Mouse (Mus musculus): Measurements from ENCODE around the gene Duxf3. TPM values are rescaled to one million over a fixed set of nuclear protein-coding genes. Genes with fewer than 3 reads are reported as not detected.
"Not testable (repeated sequence)": the region's sequence is repeated elsewhere in the genome, so short reads cannot be mapped to it uniquely, and the experiment has no call there.

Gene Duxf3
- polyA plus RNA-seq, 1 experiment from 2014 or later: not detected

DNA sequence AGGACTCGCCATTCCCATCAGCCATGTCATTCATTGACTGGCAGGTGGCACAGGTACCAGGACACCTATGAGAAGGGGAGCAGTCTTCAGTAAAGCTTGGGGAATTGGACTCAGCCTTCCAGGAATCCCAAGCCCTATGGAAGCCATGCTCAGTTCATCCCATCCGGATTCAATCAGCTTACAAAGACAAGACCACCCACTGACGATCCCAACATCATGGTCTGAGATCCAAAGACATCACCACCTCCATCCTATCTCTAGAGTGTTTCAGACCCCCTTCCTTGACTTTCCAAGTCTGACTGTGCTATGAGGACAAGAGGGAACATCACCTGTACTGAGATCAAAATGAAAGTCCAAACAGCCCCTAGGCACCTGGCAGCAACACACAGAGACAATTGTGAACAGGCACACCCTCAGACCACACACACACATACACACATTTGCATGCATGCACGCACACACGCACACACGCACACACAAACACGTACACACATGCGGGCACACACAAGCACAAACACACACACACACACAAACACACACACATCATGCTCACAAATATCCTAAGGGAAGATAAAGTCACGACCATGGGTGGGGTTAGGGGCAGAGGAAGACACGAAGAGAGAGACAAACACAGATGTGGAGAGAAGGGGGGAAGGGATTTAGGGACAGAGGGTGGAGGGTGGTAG lies 722 bp upstream of the Duxf3 start:
- H3K27me3 ChIP-seq; H3K9ac ChIP-seq; H3K4me1 ChIP-seq; H3K4me3 ChIP-seq (replicated peaks); H3K4me2 ChIP-seq (replicated peaks); H3K36me3 ChIP-seq; H3K27ac ChIP-seq (replicated peaks): not testable (repeated sequence)
- 72% methylated on average over 10 of the region's 10 CpGs for WGBS
- peaks cover 18% of the 10 kb centered on the region for H3K9me3 ChIP-seq (replicated peaks)
- ATAC-seq (ENCODE audit: insufficient number of reproducible peaks, low FRiP score, low TSS enrichment, low read depth): peak; percentile 27

- not testable (repeated sequence) for H3K4me1 ChIP-seq; H3K36me3 ChIP-seq; H3K4me3 ChIP-seq (replicated peaks); H3K27ac ChIP-seq (replicated peaks); H3K27me3 ChIP-seq; H3K9ac ChIP-seq; H3K4me2 ChIP-seq (replicated peaks)
- peaks cover 18% of the 10 kb centered on the region for H3K9me3 ChIP-seq (replicated peaks)
- WGBS: 87% methylated on average over 35 of the region's 35 CpGs
- ATAC-seq (ENCODE audit: insufficient number of reproducible peaks, low FRiP score, low TSS enrichment, low read depth): peak; percentile 87
Observed at GRCm38 (mm10) chr10:58231779-58232640, 465 bp downstream of the Duxf3 start.

- H3K9me3 ChIP-seq (replicated peaks): peaks cover 15% of the 10 kb centered on the region
- ATAC-seq (ENCODE audit: insufficient number of reproducible peaks, low FRiP score, low TSS enrichment, low read depth): peak; percentile 76
- not testable (repeated sequence) for H3K4me1 ChIP-seq; H3K4me2 ChIP-seq (replicated peaks); H3K36me3 ChIP-seq; H3K9ac ChIP-seq; H3K27ac ChIP-seq (replicated peaks); H3K27me3 ChIP-seq; H3K4me3 ChIP-seq (replicated peaks)
- 80% methylated on average over 5 of the region's 7 CpGs for WGBS
Observed at GRCm38 (mm10) chr10:58231088-58231487, 1.4 kb downstream of the Duxf3 start.

DNA sequence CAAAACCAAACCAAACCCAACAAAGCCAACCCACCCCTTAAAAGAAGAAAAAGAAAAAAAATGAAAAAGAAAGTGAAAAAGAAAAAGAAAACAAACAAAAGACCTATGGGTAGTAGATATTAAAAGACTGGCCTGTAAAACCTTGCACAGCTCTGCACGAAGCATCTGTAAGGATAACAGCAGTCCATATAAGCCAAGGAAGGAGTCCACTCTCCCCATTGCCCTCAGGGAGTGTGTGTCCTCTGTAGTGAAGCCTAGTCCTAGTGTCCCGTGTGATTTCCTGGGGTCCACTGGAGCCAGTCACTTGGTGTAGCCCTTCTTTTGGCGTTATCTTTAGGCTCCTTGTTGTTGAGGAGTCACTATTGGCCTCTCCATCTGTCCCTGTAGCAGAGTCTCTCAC lies 2.5 kb downstream of the Duxf3 start:
- 54% methylated on average over 3 of the region's 3 CpGs for WGBS
- not testable (repeated sequence) for H3K36me3 ChIP-seq; ATAC-seq (ENCODE audit: insufficient number of reproducible peaks, low FRiP score, low TSS enrichment, low read depth); H3K4me3 ChIP-seq (replicated peaks); H3K4me2 ChIP-seq (replicated peaks); H3K27me3 ChIP-seq; H3K4me1 ChIP-seq; H3K27ac ChIP-seq (replicated peaks); H3K9ac ChIP-seq
- peaks cover 15% of the 10 kb centered on the region for H3K9me3 ChIP-seq (replicated peaks)

- H3K4me3 ChIP-seq (replicated peaks); H3K36me3 ChIP-seq; H3K27me3 ChIP-seq; H3K4me2 ChIP-seq (replicated peaks); H3K27ac ChIP-seq (replicated peaks); ATAC-seq (ENCODE audit: insufficient number of reproducible peaks, low FRiP score, low TSS enrichment, low read depth); H3K9ac ChIP-seq; H3K4me1 ChIP-seq: not testable (repeated sequence)
- WGBS: 89% methylated on average over 3 of the region's 6 CpGs
- peaks cover 15% of the 10 kb centered on the region for H3K9me3 ChIP-seq (replicated peaks)
Observed at GRCm38 (mm10) chr10:58227798-58228197, 4.7 kb downstream of the Duxf3 start.

DNA sequence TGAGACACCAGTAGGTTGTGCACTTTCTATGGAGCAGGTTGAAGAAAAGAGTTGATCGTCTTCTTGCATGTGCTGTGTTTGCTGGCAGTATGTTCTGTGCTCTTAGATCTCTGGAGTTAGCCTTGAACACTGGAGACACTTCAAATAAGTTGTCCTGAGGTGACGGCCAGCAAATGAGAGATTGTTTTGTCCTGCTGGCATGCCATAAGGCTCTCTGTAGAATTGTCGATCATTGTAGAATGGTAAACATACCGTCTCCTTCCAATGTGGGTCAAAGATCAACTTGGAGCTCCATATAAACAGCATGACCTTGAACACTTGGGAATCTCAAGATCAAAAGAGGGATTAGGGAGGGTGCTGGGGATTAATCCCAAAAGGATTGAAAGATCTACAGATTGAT lies 6.1 kb downstream of the Duxf3 start:
- ATAC-seq (ENCODE audit: insufficient number of reproducible peaks, low FRiP score, low TSS enrichment, low read depth): not testable (repeated sequence)

DNA sequence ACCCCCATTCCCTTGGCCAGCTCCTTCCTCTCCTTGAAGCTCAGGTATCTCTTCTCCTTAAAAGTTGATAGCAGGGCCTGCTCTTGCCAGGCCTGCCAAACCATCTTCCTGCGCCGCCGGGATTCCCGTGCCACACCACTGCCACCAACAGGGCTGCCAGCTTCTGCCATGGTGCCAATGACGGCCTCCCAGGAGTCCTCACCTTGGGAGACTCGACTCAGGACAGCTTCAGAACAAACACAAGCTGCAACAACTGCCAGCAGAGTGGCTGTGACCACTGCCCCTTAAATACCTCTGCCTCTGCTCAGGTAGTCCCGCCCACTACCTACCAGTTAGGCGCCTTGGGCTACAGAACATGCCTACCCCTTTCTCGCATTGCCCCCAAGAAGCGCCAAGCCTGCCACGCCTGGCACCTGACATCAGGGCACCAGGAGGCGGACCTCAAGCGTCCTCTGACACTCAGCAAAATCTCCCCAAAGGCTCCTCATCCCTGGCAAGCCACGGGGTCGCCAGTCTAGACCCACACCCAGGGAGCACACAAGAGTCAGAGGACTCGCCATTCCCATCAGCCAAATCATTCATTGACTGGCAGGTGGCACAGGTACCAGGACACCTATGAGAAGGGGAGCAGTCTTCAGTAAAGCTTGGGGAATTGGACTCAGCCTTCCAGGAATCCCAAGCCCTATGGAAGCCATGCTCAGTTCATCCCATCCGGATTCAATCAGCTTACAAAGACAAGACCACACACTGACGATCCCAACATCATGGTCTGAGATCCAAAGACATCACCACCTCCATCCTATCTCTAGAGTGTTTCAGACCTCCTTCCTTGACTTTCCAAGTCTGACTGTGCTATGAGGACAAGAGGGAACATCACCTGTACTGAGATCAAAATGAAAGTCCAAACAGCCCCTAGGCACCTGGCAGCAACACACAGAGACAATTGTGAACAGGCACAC lies 7.4 kb downstream of the Duxf3 start, which contains the start of gene AW822073:
TSS of gene AW822073 (minus strand) at position 104 of the 959 bp plus-strand sequence.
- not testable (repeated sequence) for ATAC-seq (ENCODE audit: insufficient number of reproducible peaks, low FRiP score, low TSS enrichment, low read depth); H3K9me3 ChIP-seq (replicated peaks); H3K36me3 ChIP-seq; H3K27me3 ChIP-seq; H3K27ac ChIP-seq (replicated peaks); H3K4me2 ChIP-seq (replicated peaks); H3K4me3 ChIP-seq (replicated peaks); H3K9ac ChIP-seq; H3K4me1 ChIP-seq
- 82% methylated on average over 18 of the region's 18 CpGs for WGBS

More for the DNA sequence above, 6.1 kb downstream of the Duxf3 start:
- H3K4me1 ChIP-seq; H3K27ac ChIP-seq (replicated peaks); H3K9me3 ChIP-seq (replicated peaks); H3K4me3 ChIP-seq (replicated peaks); H3K36me3 ChIP-seq; H3K27me3 ChIP-seq; H3K9ac ChIP-seq; H3K4me2 ChIP-seq (replicated peaks): not testable (repeated sequence)
- WGBS: 77% methylated on average over 4 of the region's 4 CpGs

DNA sequence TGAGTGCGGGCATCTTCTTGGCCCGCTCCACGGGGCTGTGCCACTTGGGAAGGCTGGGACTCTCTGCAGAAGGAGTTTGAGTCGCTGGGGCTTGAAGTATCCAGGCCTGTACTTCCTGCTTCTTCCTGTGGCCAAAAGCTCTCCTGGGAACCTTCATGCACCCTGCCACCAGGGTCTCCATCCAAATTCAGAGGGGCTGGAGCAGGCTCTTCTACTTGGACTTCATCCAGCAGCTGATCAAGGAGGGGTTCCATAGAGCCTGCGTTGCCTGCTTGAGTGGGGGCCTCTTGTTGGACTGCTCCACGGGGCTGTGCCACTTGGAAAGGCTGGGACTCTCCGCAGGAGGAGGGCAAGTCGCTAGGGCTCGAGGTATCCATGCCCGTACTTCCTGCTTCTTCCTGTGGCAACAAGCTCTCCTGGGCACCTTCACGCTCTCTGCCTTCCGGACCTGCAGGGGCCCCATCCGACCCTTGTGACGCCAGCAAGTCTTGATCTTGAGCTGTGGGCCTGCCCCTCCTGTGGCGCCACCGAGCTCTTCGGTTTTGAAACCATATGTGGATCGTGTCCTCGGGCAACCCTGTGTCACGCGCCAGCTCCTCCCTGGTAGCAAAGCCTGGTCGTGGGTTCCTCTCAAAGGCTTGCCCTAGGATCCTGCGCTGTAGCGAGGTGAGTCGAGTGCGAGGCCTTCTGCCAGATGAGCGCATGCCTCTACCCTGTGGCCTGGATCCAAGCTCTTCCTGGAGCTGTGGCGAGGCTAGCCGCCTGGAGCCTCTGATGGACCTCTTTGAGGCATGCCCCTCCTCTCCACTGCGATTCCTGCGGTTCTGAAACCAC lies 8.3 kb downstream of the Duxf3 start:
- not testable (repeated sequence) for ATAC-seq (ENCODE audit: insufficient number of reproducible peaks, low FRiP score, low TSS enrichment, low read depth); H3K4me3 ChIP-seq (replicated peaks); H3K9me3 ChIP-seq (replicated peaks); H3K9ac ChIP-seq; H3K36me3 ChIP-seq; H3K27me3 ChIP-seq; H3K27ac ChIP-seq (replicated peaks); H3K4me2 ChIP-seq (replicated peaks); H3K4me1 ChIP-seq
- 83% methylated on average over 31 of the region's 31 CpGs for WGBS

- not testable (repeated sequence) for H3K27ac ChIP-seq (replicated peaks); H3K9ac ChIP-seq; H3K4me2 ChIP-seq (replicated peaks); ATAC-seq (ENCODE audit: insufficient number of reproducible peaks, low FRiP score, low TSS enrichment, low read depth); H3K9me3 ChIP-seq (replicated peaks); H3K36me3 ChIP-seq; H3K27me3 ChIP-seq; H3K4me1 ChIP-seq; H3K4me3 ChIP-seq (replicated peaks)
- WGBS: 84% methylated on average over 4 of the region's 6 CpGs
Observed at GRCm38 (mm10) chr10:58223161-58223560, 9.3 kb downstream of the Duxf3 start.

GRCm38 (mm10) chr10:58221571-58221970 lies 10.9 kb downstream of the Duxf3 start:
- H3K4me2 ChIP-seq (replicated peaks); H3K4me3 ChIP-seq (replicated peaks); ATAC-seq (ENCODE audit: insufficient number of reproducible peaks, low FRiP score, low TSS enrichment, low read depth); H3K9ac ChIP-seq; H3K9me3 ChIP-seq (replicated peaks); H3K36me3 ChIP-seq; H3K27me3 ChIP-seq; H3K27ac ChIP-seq (replicated peaks); H3K4me1 ChIP-seq: not testable (repeated sequence)
- 90% methylated on average over 2 of the region's 2 CpGs for WGBS

Data from embryonic facial prominence, embryonic 15.5 days (tissue).